Mouse (Mus musculus): ENCODE results near the gene Gm29776.
A peak's percentile ranks its signal among the peaks of the same experiment; 100 is the strongest.

Gene Gm29776

DNA sequence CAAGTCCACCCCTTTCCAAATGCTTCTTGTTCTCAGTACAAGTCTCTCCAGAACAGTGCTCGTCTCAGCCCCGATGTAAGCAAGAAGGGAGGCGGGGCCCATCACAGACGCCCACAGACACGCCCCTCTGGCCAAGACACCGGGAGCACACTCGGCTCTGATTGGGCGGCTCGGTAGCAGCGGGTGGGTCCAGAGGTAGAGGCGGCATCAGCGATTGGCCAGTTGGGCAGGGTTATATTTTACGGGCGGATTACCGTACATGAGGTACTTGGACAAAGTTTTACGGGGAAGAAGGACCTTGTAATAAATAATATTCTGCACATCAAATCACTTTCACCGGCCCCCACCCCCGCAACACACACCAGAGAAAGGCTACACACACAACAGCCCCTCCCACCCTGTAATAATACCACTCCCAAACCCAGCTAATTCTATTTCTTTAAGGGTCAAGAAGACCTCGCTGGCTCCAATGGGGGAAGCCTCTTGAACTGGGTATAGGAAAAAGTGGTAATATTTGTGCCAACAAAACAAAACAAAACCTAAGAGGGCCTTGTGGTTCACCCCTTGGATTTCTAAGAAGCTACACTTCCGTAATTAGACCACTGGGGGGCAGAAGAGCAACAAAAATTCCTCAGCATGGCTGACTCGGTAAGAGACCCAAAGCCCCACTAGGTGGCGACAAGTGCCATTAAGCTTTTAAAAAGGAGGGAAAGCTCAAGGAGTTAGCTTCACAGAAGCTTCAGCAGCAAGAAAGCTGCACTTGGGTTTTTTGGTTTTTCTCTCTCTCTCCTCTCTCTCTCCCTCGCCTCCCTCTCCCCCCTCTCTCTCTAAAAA, 47.8 kb downstream of the Gm29776 start:
- DNase-seq (ENCODE audit: extremely low spot score, low spot score), result peak; percentile 80

DNA sequence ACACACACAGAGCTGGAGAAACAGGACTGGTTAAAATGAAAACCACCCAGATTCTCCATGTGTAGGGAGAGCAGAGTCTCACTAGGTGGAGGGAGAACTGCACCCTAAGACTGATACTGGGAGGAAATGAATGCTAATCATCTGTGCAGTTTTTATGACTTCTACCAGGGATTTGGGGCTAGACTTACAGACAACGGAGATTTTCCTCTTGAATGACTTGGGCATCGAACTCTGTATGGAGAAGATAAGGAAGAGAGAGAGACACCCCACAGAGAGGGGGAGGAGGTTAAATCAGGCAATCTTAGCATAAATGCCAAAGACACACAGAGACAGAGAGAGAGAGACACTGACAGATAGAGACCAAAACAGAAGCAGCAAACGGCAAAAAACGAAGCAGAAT, 50.7 kb downstream of the Gm29776 start:
- DNase-seq (ENCODE audit: extremely low spot score, low spot score), result no peak

- DNase-seq (ENCODE audit: extremely low spot score, low spot score), result no peak
Observed at GRCm38 (mm10) chr14:54646898-54647636, 51.6 kb downstream of the Gm29776 start.

GRCm38 (mm10) chr14:54646455-54646854, 52.2 kb downstream of the Gm29776 start:
- no peak for DNase-seq (ENCODE audit: extremely low spot score, low spot score)

DNA sequence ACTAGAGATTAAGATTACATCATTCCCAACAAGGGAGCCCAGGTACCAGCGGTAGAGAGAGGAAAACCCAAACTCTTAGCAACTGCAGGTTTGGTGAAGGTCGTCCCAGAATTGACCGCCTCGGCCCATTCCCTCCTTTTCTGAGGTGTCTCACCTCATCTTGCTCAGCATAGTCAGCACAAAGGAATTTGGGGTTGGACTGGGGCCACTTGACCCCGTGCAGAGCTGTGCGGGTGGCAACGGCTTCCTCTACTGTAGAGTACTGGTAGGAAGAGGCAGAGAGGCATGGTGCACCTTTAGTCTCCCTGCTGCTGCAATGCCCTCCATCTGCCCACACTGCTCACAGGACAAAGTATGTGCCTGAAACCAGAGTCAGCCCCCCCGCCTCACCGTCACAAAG, 54.3 kb downstream of the Gm29776 start:
- no peak for DNase-seq (ENCODE audit: extremely low spot score, low spot score)

GRCm38 (mm10) chr14:54643011-54643410, 55.6 kb downstream of the Gm29776 start:
- no peak for DNase-seq (ENCODE audit: extremely low spot score, low spot score)
